Mouse (Mus musculus) layer of hippocampus, adult 2 months (tissue): ENCODE results near the gene Fbxw8. TPM values are rescaled to one million over a fixed set of nuclear protein-coding genes. Genes with fewer than 3 reads are reported as not detected.

Experiments
- DNase-seq, 2 experiments: peaks; one replicate each; pipeline ENCODE4 v3.0.0; 2022; ENCODE audit warnings: low spot score in 2 of 2
- H3K27ac ChIP-seq: fragments of 200-600 bp; 2 replicates; pipeline ENCODE4 v1.8.1; 2022
- H3K4me3 ChIP-seq: fragments of 200-600 bp; 2 replicates; pipeline ENCODE4 v1.8.1; 2022; ENCODE audit warnings: mild to moderate bottlenecking
- CTCF ChIP-seq: fragments of 200-600 bp; conservative IDR thresholded peaks from 2 replicates; pipeline ENCODE4 v1.8.1; 2022; ENCODE audit warnings: antibody characterized with exemption, mild to moderate bottlenecking, moderate library complexity
- total RNA-seq, 2 experiments: library from RNA; stranded (reverse); gene quantifications; 2 replicates each; pipeline ENCODE4 v1.2.3; 2021

Gene Fbxw8
- total RNA-seq, 2 experiments from 2014 or later: 33.0 to 36.4 TPM

GRCm38 (mm10) chr5:118120670-118121069 is 34.6 kb downstream of the Fbxw8 start:
- no peak for TF ChIP-seq CTCF
- peak overlapping the region; percentile 61 for H3K27ac ChIP-seq
- DNase-seq: no peak
- H3K4me3 ChIP-seq: no peak overlapping the region

- no peak for TF ChIP-seq CTCF
- DNase-seq: no peak
- Histone ChIP-seq H3K4me3 (no peak overlapping the region), H3K27ac (peak overlapping the region; percentile 8; the same call in 1 of the 2 replicates)
Measured at GRCm38 (mm10) chr5:118118922-118119321, 36.3 kb downstream of the Fbxw8 start.

DNA sequence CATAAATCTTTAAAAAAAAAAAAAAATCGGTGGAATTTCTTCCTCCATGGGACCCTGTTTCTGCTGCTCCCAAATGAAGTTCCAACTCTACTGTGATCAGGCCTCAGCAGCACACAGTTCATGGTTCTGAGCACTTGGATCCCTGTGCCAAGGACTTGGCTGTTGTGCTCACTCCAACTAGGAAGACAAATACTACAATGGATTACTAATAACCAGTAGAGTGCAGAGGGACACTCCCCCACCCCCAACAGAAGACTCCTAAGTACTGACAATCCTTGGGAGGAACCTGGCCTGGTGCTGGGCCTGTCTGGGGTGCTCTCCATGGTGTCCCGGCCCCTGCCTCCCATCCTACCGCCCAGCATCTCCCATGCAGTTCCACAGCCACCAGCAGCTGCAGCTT is 36.9 kb downstream of the Fbxw8 start:
- DNase-seq: no peak
- no peak overlapping the region for H3K4me3 ChIP-seq
- H3K27ac ChIP-seq: peak overlapping the region; percentile 8; the same call in 1 of the 2 replicates
- TF ChIP-seq CTCF: no peak

DNA sequence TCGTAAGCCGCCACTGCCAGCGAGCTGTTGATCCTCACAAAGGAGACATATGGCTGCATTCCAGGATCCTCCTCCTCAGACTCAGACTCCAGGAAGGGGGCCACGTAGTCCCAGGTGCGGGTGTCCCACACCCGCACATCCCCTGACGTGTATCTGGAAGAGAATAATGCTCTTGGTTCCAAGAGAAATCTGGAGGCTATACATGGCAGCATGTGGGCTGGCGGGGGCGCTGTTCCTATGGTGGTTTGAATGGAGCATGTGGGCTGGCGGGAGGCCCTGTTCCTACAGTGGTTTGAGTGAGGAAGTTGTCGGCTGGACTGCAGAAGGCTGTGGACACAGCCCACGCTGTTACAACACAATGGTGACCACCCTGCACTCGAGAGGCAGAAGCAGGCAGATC is 41.6 kb downstream of the Fbxw8 start:
- TF ChIP-seq CTCF: peak; percentile 63
- no peak overlapping the region for H3K4me3 ChIP-seq
- H3K27ac ChIP-seq: peak overlapping the region; percentile 59
- peak; percentile 63 to 64 for DNase-seq

DNA sequence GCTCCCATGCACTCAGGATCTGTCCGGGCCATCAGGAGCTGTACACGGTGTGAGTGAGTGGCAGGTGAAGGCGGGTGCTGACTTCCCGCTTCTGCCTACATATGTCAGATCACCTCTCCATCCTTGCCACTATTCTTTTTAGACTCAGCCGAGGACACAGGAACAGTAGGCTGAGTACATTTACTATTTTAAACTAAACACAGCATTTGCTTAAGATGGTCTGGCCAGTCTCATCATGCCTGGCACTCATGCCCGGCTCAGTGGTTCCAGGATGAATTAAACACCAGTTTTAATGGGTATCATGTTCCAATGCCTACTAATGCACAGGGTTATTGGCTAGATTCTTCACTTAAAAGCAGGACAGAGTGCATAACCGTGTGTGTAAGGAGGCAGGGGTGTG is 42.2 kb downstream of the Fbxw8 start:
- no peak for DNase-seq
- no peak for TF ChIP-seq CTCF
- Histone ChIP-seq H3K27ac (peak overlapping the region; percentile 1; the same call in 1 of the 2 replicates), H3K4me3 (no peak overlapping the region)

- H3K27ac ChIP-seq: peak overlapping the region; percentile 83
- no peak for TF ChIP-seq CTCF
Measured at GRCm38 (mm10) chr5:118108794-118109440, 46.3 kb downstream of the Fbxw8 start.

DNA sequence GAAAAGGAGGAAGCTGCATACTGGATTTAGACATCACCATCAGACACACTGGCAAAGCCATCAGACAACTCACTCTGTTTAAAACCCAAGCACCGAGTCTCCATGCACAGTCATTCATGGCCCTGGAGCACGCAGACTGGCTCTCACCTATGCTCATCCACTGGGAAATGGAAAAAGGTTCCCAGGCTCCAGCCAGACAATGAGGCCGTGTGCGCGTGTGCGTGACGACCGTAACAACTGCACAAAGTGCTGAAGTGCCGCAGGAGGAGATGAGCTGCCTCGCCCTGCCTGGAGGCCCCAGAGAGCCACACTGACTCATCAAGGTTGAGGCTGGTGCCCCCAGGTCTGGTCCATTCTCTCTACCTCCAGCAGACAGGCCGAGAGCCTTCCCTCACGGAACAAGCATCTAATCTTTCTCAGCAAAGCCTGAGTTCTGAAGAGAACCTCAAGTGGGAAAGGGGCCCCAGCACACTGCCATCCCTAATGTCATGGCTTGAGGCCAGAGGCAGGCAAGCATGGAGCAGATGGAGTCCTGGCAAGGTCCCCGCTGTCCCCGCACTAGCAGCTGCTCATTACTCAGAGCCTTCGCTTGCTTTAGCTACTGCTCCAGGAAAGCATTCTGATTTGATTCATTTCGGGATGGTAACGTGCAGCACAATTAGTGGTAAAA is 47.0 kb downstream of the Fbxw8 start:
- no peak for TF ChIP-seq CTCF
- peak; percentile 57 to 66 for DNase-seq
- no peak overlapping the region for H3K4me3 ChIP-seq
- H3K27ac ChIP-seq: peak overlapping the region; percentile 83

More at GRCm38 (mm10) chr5:118108794-118109440, 46.3 kb downstream of the Fbxw8 start:
- H3K4me3 ChIP-seq: no peak overlapping the region
- DNase-seq: no peak

DNA sequence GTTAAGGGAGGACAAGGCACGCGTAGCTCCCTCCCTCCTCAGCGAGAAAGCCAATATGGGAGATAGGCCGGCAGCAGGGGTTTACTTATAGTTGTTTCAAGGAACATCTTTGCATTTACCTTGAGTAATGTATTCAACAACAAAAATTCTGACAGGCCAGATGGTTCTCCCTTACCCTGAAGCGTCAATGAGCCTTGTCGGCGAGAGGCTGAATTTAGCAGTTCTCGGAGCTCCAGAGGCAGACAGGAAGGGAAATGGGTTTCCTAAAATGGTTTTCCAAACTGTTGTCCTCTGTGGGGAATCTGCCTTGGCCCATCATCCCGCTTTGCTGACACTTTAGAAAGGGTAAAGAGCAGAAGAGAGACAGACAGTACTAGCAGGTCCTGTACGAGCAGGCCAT is 48.6 kb downstream of the Fbxw8 start:
- no peak for TF ChIP-seq CTCF
- Histone ChIP-seq H3K27ac (no peak overlapping the region), H3K4me3 (no peak overlapping the region)
- DNase-seq: no peak

GRCm38 (mm10) chr5:118105536-118105935 is 49.7 kb downstream of the Fbxw8 start:
- no peak for DNase-seq
- TF ChIP-seq CTCF: no peak
- no peak overlapping the region for H3K4me3 ChIP-seq
- H3K27ac ChIP-seq: no peak overlapping the region

GRCm38 (mm10) chr5:118099870-118100478 is 55.3 kb downstream of the Fbxw8 start:
- Histone ChIP-seq H3K4me3 (no peak overlapping the region), H3K27ac (no peak overlapping the region; the same call in 1 of the 2 replicates)
- TF ChIP-seq CTCF: no peak
- DNase-seq: no peak

GRCm38 (mm10) chr5:118099069-118099869 is 56.0 kb downstream of the Fbxw8 start:
- DNase-seq: no peak
- Histone ChIP-seq H3K4me3 (no peak overlapping the region), H3K27ac (peak overlapping the region; percentile 8; the same call in 1 of the 2 replicates)
- TF ChIP-seq CTCF: no peak

- no peak for TF ChIP-seq CTCF
- DNase-seq: no peak
- Histone ChIP-seq H3K4me3 (no peak overlapping the region), H3K27ac (peak overlapping the region; percentile 49)
Measured at GRCm38 (mm10) chr5:118096317-118096716, 58.9 kb downstream of the Fbxw8 start.

DNA sequence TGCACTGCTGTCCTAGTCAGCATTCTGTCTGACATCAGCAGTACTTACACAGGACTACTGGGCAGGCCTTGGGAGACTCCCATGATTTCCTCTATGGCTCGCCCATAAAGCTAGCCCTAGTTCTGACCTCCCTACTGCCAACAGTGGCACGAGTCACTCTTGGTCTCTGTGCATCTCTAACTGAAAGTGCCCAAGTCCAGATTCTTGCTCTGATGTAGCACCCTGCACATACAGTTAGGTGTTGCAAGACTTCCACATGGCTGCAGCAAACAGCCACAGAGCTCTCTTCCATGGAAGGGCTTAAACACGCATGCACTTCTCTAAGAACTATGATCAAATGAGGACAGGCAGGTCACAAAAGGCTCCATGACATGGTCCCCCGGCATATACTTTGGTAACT is 59.4 kb downstream of the Fbxw8 start:
- TF ChIP-seq CTCF: no peak
- Histone ChIP-seq H3K4me3 (no peak overlapping the region), H3K27ac (peak overlapping the region; percentile 49)
- DNase-seq: no peak
